Mouse (Mus musculus) forebrain, postnatal 0 days (tissue): ENCODE results near the gene Armh2. TPM values are rescaled to one million over a fixed set of nuclear protein-coding genes. Genes with fewer than 3 reads are reported as not detected.

Source experiments
- ATAC-seq: fragments of 200-750 bp; cut with Nextera tagmentation; 2 replicates; pipeline ENCODE4 v1.8.0; 2017; ENCODE audit warnings: mild to moderate bottlenecking, moderate library complexity
- DNase-seq: peaks from one replicate; pipeline ENCODE4 v3.0.0-alpha.2; 2015
- H3K27ac ChIP-seq: fragments of 300-500 bp; sonication (generic); 2 replicates; pipeline ENCODE4 v1.5.1; 2014; ENCODE audit warnings: low read depth, mild to moderate bottlenecking, antibody characterized with exemption, low read length, moderate library complexity, mixed read lengths
- H3K27me3 ChIP-seq: fragments of 300-500 bp; sonication (generic); 2 replicates; pipeline ENCODE4 v1.6.1; 2014; ENCODE audit warnings: mild to moderate bottlenecking, low read length, mixed read lengths; ENCODE audit not compliant: insufficient read depth
- H3K36me3 ChIP-seq: fragments of 300-500 bp; sonication (generic); 2 replicates; pipeline ENCODE4 v1.6.1; 2014; ENCODE audit warnings: mild to moderate bottlenecking, moderate library complexity; ENCODE audit not compliant: insufficient read depth
- H3K4me1 ChIP-seq: fragments of 300-500 bp; sonication (generic); 2 replicates; pipeline ENCODE4 v1.6.1; 2014; ENCODE audit warnings: antibody characterized with exemption; ENCODE audit not compliant: insufficient read depth
- H3K4me2 ChIP-seq: fragments of 300-500 bp; sonication (generic); 2 replicates; pipeline ENCODE4 v1.6.1; 2014; ENCODE audit warnings: low read depth, mild to moderate bottlenecking, moderate library complexity
- H3K4me3 ChIP-seq: fragments of 300-500 bp; sonication (generic); 2 replicates; pipeline ENCODE4 v1.5.1; 2014; ENCODE audit warnings: low read depth, low read length, mixed read lengths
- H3K9ac ChIP-seq: fragments of 300-500 bp; sonication (generic); 2 replicates; pipeline ENCODE4 v1.6.1; 2014; ENCODE audit warnings: mild to moderate bottlenecking
- H3K9me3 ChIP-seq: fragments of 300-500 bp; sonication (generic); 2 replicates; pipeline ENCODE4 v1.6.1; 2016; ENCODE audit warnings: low read length
- CTCF ChIP-seq: sonication (generic); IDR thresholded peaks from 2 replicates; pipeline ENCODE4 v1.5.1; 2016; ENCODE audit warnings: antibody characterized with exemption, control low read depth, low read depth
- WGBS: fragments of 180-500 bp; shearing (Covaris S2); extraction: QIAGEN DNeasy Blood & Tissue Kit; methylation state at CpG from one replicate; pipeline ENCODE4 v1.1.7; 2014; 5-methylcytosine and 5-hydroxymethylcytosine counted together
- polyA plus RNA-seq: library from polyadenylated mRNA; unstranded; fragments of >200 nt; fragmentation: Nextera tagmentation; extraction: Ambion mirVana; gene quantifications from 2 replicates; pipeline ENCODE4 v1.2.1, GENCODE M21; 2015
- total RNA-seq: library from RNA; depleted of rRNA; stranded (reverse); fragments of >200 nt; gene quantifications from 2 replicates; pipeline ENCODE4 v1.2.3, GENCODE M21; 2014

The Armh2 gene
- total and polyA plus RNA-seq, 2 experiments from 2014 or later, result 0.86 TPM; not detected in 1

DNA sequence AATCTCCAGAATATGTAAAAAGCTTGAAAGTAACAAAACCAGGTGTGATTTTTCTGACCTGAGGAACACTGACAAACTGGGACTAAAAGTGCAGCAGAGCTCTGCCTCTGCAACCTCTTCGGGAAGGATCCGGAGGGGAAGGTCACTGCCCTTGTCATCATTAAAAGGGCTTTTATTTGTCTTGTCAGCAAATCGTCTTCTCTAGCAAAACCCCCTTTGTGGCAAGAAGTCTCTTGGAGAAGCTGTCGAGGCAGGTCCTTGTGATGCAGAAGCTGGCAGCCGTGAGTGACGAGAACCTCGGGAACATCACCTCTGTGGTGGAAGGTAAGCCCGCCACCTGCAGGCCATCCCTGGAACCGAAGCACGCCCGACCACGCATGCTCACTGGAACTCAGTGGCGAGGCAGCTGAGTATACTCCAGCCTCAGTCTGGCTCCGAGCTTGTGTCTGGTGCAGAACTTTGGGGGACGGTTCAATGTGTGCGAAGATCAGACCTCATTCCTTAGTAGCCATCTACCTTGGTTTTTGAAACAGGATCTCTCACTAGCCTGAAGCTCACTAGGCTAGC is 27.5 kb upstream of the Armh2 start:
- Histone ChIP-seq H3K9ac (no peak overlapping the region), H3K27me3 (no peaks in the 10 kb centered on the region), H3K4me3 (no peak overlapping the region), H3K36me3 (peaks cover 45% of the 10 kb centered on the region), H3K9me3 (no peaks in the 10 kb centered on the region), H3K4me2 (peak overlapping the region; percentile 32), H3K27ac (no peak overlapping the region), H3K4me1 (no peaks in the 10 kb centered on the region)
- ATAC-seq, result peak; percentile 96
- peak; percentile 90 for DNase-seq
- TF ChIP-seq CTCF, result peak; percentile 94
- 10% methylated on average over 16 of the region's 16 CpGs for WGBS

- H3K9me3 ChIP-seq, result no peaks in the 10 kb centered on the region
- H3K27ac ChIP-seq, result no peak overlapping the region
- ATAC-seq (no peak), DNase-seq (no peak)
- no peak overlapping the region for H3K4me2 ChIP-seq
- peaks cover 50% of the 10 kb centered on the region for H3K36me3 ChIP-seq
- H3K27me3 ChIP-seq, result no peaks in the 10 kb centered on the region
- H3K9ac ChIP-seq, result no peak overlapping the region
- WGBS, result 87% methylated on average over 9 of the region's 9 CpGs
- H3K4me3 ChIP-seq, result no peak overlapping the region
- no peaks in the 10 kb centered on the region for H3K4me1 ChIP-seq
- TF ChIP-seq CTCF, result no peak
These were observed 26.6 kb upstream of the Armh2 start for GRCm38 (mm10) chr13:24714360-24714885.

GRCm38 (mm10) chr13:24715601-24716000 is 25.4 kb upstream of the Armh2 start:
- ATAC-seq (no peak), DNase-seq (no peak)
- TF ChIP-seq CTCF, result no peak
- Histone ChIP-seq H3K4me1 (no peaks in the 10 kb centered on the region), H3K9me3 (no peaks in the 10 kb centered on the region), H3K36me3 (peaks cover 47% of the 10 kb centered on the region), H3K4me2 (no peak overlapping the region), H3K4me3 (no peak overlapping the region), H3K27me3 (no peaks in the 10 kb centered on the region), H3K27ac (no peak overlapping the region), H3K9ac (no peak overlapping the region)
- 66% methylated on average over 5 of the region's 5 CpGs for WGBS

DNA sequence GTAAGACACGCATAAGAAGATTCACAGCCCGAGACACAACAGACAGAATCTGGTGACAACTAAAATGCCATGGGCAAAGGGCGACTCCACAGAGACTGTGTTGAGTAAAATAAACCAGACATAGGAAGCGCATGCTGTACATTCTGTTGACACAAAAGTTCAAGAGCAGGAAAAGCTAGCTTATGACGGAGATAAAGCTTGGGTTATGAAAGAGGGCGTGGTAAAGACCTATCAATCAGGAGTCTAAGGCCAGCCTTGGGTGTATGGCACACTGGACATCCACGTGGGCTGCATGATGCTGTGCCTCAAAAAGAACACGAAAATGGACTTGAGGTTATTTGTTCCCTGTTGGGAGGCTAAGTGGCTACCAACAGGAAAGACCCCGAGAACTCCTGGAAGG is 24.6 kb upstream of the Armh2 start:
- DNase-seq (no peak), ATAC-seq (no peak)
- no peaks in the 10 kb centered on the region for H3K27me3 ChIP-seq
- no peaks in the 10 kb centered on the region for H3K4me1 ChIP-seq
- H3K9me3 ChIP-seq, result no peaks in the 10 kb centered on the region
- no peak overlapping the region for H3K27ac ChIP-seq
- TF ChIP-seq CTCF, result no peak
- H3K9ac ChIP-seq, result no peak overlapping the region
- no peak overlapping the region for H3K4me3 ChIP-seq
- peaks cover 47% of the 10 kb centered on the region for H3K36me3 ChIP-seq
- 86% methylated on average over 9 of the region's 9 CpGs for WGBS
- no peak overlapping the region for H3K4me2 ChIP-seq

DNA sequence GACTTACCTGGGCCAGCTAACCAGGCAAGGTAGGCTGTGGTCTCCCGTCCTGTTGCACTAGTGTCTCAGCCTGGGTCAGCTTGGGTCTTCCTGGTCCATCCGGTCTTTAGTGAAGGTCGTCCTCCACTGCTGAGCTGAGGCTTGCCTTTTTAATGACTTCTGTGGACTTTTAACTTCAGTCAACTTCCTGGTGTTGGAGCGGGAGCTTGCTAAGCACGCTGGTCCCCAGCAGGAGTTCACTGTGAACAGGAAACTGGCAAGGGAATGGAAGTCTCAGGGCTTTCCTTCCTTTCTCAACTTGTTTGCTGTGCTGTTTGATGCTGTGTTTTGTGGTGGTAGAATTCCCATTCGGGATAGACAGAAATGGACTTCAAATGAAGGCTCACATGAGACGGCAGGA is 23.4 kb upstream of the Armh2 start:
- H3K27me3 ChIP-seq, result no peaks in the 10 kb centered on the region
- H3K9me3 ChIP-seq, result no peaks in the 10 kb centered on the region
- DNase-seq, result no peak
- no peak overlapping the region for H3K4me3 ChIP-seq
- H3K27ac ChIP-seq, result no peak overlapping the region
- no peaks in the 10 kb centered on the region for H3K4me1 ChIP-seq
- no peak overlapping the region for H3K4me2 ChIP-seq
- 84% methylated on average over 7 of the region's 7 CpGs for WGBS
- TF ChIP-seq CTCF, result no peak
- peaks cover 51% of the 10 kb centered on the region for H3K36me3 ChIP-seq
- H3K9ac ChIP-seq, result no peak overlapping the region
- ATAC-seq, result no peak

GRCm38 (mm10) chr13:24721502-24721901 is 19.5 kb upstream of the Armh2 start:
- H3K4me2 ChIP-seq, result no peak overlapping the region
- ATAC-seq, result no peak
- H3K4me1 ChIP-seq, result no peaks in the 10 kb centered on the region
- no peak overlapping the region for H3K9ac ChIP-seq
- DNase-seq, result no peak
- H3K4me3 ChIP-seq, result no peak overlapping the region
- WGBS, result 85% methylated on average over 10 of the region's 10 CpGs
- H3K36me3 ChIP-seq, result peaks cover 38% of the 10 kb centered on the region
- no peaks in the 10 kb centered on the region for H3K27me3 ChIP-seq
- TF ChIP-seq CTCF, result no peak
- no peaks in the 10 kb centered on the region for H3K9me3 ChIP-seq
- no peak overlapping the region for H3K27ac ChIP-seq

- ATAC-seq (no peak), DNase-seq (no peak)
- no peak overlapping the region for H3K9ac ChIP-seq
- no peaks in the 10 kb centered on the region for H3K4me1 ChIP-seq
- no peak overlapping the region for H3K4me2 ChIP-seq
- no peaks in the 10 kb centered on the region for H3K9me3 ChIP-seq
- TF ChIP-seq CTCF, result no peak
- H3K27me3 ChIP-seq, result no peaks in the 10 kb centered on the region
- 51% methylated on average over 8 of the region's 8 CpGs for WGBS
- H3K27ac ChIP-seq, result no peak overlapping the region
- H3K4me3 ChIP-seq, result no peak overlapping the region
- peaks cover 21% of the 10 kb centered on the region for H3K36me3 ChIP-seq
These were observed 17.2 kb upstream of the Armh2 start for GRCm38 (mm10) chr13:24723699-24724394.
